Mouse (Mus musculus) hindbrain, embryonic 15.5 days (tissue): ENCODE data around the gene Etfdh. TPM values are rescaled to one million over a fixed set of nuclear protein-coding genes. Genes with fewer than 3 reads are reported as not detected.

Experiments used
- ATAC-seq: fragments of 200-750 bp; cut with Nextera tagmentation; 2 replicates; pipeline ENCODE4 v1.8.0; 2017; ENCODE audit warnings: low read depth, moderate number of reproducible peaks, moderate TSS enrichment; ENCODE audit not compliant: low FRiP score
- H3K27ac ChIP-seq: fragments of 300-500 bp; sonication (generic); replicated peaks from 2 replicates; pipeline ENCODE4 v1.5.1; 2015; ENCODE audit warnings: mild to moderate bottlenecking, inconsistent platforms
- H3K27me3 ChIP-seq: fragments of 300-500 bp; sonication (generic); 2 replicates; pipeline ENCODE4 v1.6.1; 2015; ENCODE audit warnings: control low read depth, inconsistent platforms
- H3K36me3 ChIP-seq: fragments of 300-500 bp; sonication (generic); 2 replicates; pipeline ENCODE4 v1.6.1; 2015; ENCODE audit warnings: control low read depth, inconsistent platforms
- H3K4me1 ChIP-seq: fragments of 300-500 bp; sonication (generic); replicated peaks from 2 replicates; pipeline ENCODE4 v1.6.1; 2015; ENCODE audit warnings: control low read depth, inconsistent platforms
- H3K4me2 ChIP-seq: fragments of 300-500 bp; sonication (generic); 2 replicates; pipeline ENCODE4 v1.6.1; 2015; ENCODE audit warnings: moderate library complexity, mild to moderate bottlenecking, inconsistent platforms
- H3K4me3 ChIP-seq: fragments of 300-500 bp; sonication (generic); 2 replicates; pipeline ENCODE4 v1.5.1; 2015; ENCODE audit warnings: mild to moderate bottlenecking, inconsistent platforms
- H3K9ac ChIP-seq: fragments of 300-500 bp; sonication (generic); 2 replicates; pipeline ENCODE4 v1.6.1; 2015; ENCODE audit warnings: inconsistent platforms
- H3K9me3 ChIP-seq: fragments of 300-500 bp; sonication (generic); 2 replicates; pipeline ENCODE4 v1.6.1; 2016; ENCODE audit warnings: control low read depth, inconsistent platforms
- WGBS: fragments of 180-500 bp; shearing (Covaris S2); methylation state at CpG from one replicate; pipeline ENCODE4 v1.1.7; 2015; 5-methylcytosine and 5-hydroxymethylcytosine counted together
- polyA plus RNA-seq: library from polyadenylated mRNA; unstranded; fragments of >200 nt; fragmentation: Nextera tagmentation; extraction: Ambion mirVana; gene quantifications from 2 replicates; pipeline ENCODE4 v1.2.1, GENCODE M21; 2015

Etfdh gene
- polyA plus RNA-seq, 1 experiment from 2014 or later: 44.9 TPM

- no peak overlapping the region for H3K9ac ChIP-seq
- no peak overlapping the region for H3K27ac ChIP-seq
- H3K9me3 ChIP-seq: no peaks in the 10 kb centered on the region
- no peak overlapping the region for H3K4me3 ChIP-seq
- no peak overlapping the region for H3K4me2 ChIP-seq
- H3K27me3 ChIP-seq: no peaks in the 10 kb centered on the region
- WGBS: 78% methylated on average over 10 of the region's 10 CpGs
- no peak for ATAC-seq
- H3K36me3 ChIP-seq: no peaks in the 10 kb centered on the region
- H3K4me1 ChIP-seq: peaks cover 35% of the 10 kb centered on the region
Observed at GRCm38 (mm10) chr3:79561784-79562715, 67.2 kb downstream of the Etfdh start.

DNA sequence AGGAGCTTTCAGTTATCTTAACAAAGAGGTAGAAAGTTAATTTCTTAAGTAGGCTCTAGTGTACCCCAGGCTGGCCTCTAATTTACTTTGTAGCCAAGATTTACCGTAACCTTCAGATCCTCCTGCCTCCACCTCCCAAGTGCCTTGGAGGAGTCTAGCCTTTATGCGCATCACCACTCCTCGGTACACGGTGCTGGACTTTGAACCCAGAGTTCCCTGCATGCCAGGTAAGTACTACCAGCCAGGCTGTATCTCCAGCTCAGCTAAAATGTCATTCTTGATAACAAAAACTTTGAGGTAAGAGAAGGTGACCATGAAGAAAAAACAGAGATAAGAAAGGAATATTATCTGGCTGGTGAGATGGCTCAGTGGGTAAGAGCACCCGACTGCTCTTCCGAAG is 68.7 kb downstream of the Etfdh start:
- H3K4me1 ChIP-seq: peaks cover 22% of the 10 kb centered on the region
- H3K36me3 ChIP-seq: no peaks in the 10 kb centered on the region
- ATAC-seq: no peak
- H3K4me2 ChIP-seq: no peak overlapping the region
- H3K27me3 ChIP-seq: no peaks in the 10 kb centered on the region
- H3K4me3 ChIP-seq: no peak overlapping the region
- no peak overlapping the region for H3K27ac ChIP-seq
- H3K9me3 ChIP-seq: no peaks in the 10 kb centered on the region
- H3K9ac ChIP-seq: no peak overlapping the region
- 94% methylated on average over 6 of the region's 6 CpGs for WGBS

GRCm38 (mm10) chr3:79559773-79560045 is 69.6 kb downstream of the Etfdh start:
- Histone ChIP-seq H3K27ac (peak overlapping the region; percentile 57), H3K4me2 (no peak overlapping the region), H3K9me3 (no peaks in the 10 kb centered on the region), H3K27me3 (no peaks in the 10 kb centered on the region), H3K9ac (no peak overlapping the region), H3K4me3 (no peak overlapping the region), H3K36me3 (no peaks in the 10 kb centered on the region), H3K4me1 (peaks cover 17% of the 10 kb centered on the region)
- ATAC-seq: no peak
- WGBS: 80% methylated on average over 5 of the region's 5 CpGs

GRCm38 (mm10) chr3:79559021-79559772 is 70.1 kb downstream of the Etfdh start:
- Histone ChIP-seq H3K27me3 (no peaks in the 10 kb centered on the region), H3K4me3 (no peak overlapping the region), H3K27ac (peak overlapping the region; percentile 57), H3K9me3 (no peaks in the 10 kb centered on the region), H3K36me3 (no peaks in the 10 kb centered on the region), H3K4me1 (peaks cover 14% of the 10 kb centered on the region), H3K4me2 (no peak overlapping the region), H3K9ac (no peak overlapping the region)
- ATAC-seq: peak; percentile 78
- 72% methylated on average over 9 of the region's 9 CpGs for WGBS

GRCm38 (mm10) chr3:79555061-79555460 is 74.2 kb downstream of the Etfdh start:
- H3K36me3 ChIP-seq: no peaks in the 10 kb centered on the region

More at GRCm38 (mm10) chr3:79555061-79555460, 74.2 kb downstream of the Etfdh start:
- no peak overlapping the region for H3K9ac ChIP-seq
- no peak overlapping the region for H3K4me2 ChIP-seq
- no peaks in the 10 kb centered on the region for H3K27me3 ChIP-seq
- H3K9me3 ChIP-seq: no peaks in the 10 kb centered on the region
- no peaks in the 10 kb centered on the region; the same call in 1 of the 2 replicates for H3K4me1 ChIP-seq
- no peak for ATAC-seq
- H3K27ac ChIP-seq: no peak overlapping the region
- WGBS: 84% methylated on average over 6 of the region's 6 CpGs
- H3K4me3 ChIP-seq: no peak overlapping the region

Other genes starting within 250 kb of the Etfdh start
- gene Fnip2, start 61.7 kb downstream of the Etfdh start, polyA plus RNA-seq: 7.1 and 7.8 TPM in 2 replicates
- gene Ppid, start 38.2 kb downstream of the Etfdh start, polyA plus RNA-seq: 145 and 146 TPM in 2 replicates
- gene 4930579G24Rik, start 421 bp downstream of the Etfdh start, polyA plus RNA-seq: 7.0 and 7.2 TPM in 2 replicates
- 0.13 and 0.14 TPM in 2 replicates for gene Rxfp1, start 108.4 kb upstream of the Etfdh start, polyA plus RNA-seq
- 1.2 and 1.5 TPM in 2 replicates for gene Tmem144, start 223.3 kb upstream of the Etfdh start, polyA plus RNA-seq